In the genomic region with DNA sequence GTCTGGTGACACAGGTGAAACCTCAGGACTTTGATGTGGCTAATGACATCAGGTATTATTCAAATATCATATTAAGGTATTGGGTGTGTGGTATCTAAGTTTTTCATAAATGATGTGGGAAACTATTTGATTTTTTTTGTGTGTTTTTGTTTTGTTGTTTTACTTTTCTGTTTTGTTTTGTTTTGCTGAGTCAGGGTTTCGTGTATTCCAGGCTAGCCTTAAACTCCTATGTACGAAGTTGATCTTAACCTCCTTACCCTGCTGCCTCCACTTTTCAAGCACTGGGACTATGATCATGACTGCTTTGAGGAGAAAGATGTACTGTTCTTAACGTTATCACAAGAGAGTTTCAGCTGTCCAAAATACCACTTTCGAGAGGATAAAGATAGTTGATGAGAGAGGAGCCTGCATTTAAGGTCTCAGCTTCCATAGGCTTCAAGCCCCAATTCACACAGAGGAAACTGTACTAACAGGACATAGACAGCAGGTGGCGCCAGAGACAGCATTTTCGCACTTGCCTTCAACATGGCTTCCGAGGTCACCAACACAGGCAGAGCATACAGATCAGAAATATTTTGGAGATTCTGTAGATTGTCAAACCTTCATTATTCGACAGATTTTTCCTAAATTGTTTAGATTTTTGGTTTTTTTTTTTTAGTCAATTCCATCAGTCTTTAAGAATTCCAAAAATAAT, we compare ENCODE assay signal across 9 mouse cellular contexts.
DNase-seq lines count a peak whose midpoint lies in the region; TF ChIP-seq lines count a peak whose summit lies in the region.
"Had no signal": no experiment of that assay in that cellular context is flagged by ENCODE, and none has a peak within 500 bp of the region (broad histone marks: within the 10 kb centered on the region; RNA-seq: fewer than 3 reads in every experiment).

No protein-coding gene starts in this region.

- no peaks in the 10 kb centered on the region for H3K9me3 ChIP-seq in ES-E14 (ENCODE audit: control insufficient read depth, insufficient read depth, low read depth, low read length)
- H3K9me3 ChIP-seq in embryonic facial prominence, embryonic 10.5 days = no peaks in the 10 kb centered on the region
- H3K9me3 ChIP-seq: lung, embryonic 15.5 days had no signal

- H3K4me3 ChIP-seq in ES-E14 (ENCODE audit: insufficient read depth in 1 of 2, low read depth in 1 of 2, low read length in 2 of 2, poor library complexity in 1 of 2, severe bottlenecking in 1 of 2) = no peak overlapping the region
- H3K4me3 ChIP-seq in embryonic facial prominence, embryonic 10.5 days = no peak overlapping the region
- H3K4me3 ChIP-seq: lung, embryonic 15.5 days had no signal

- no peaks in the 10 kb centered on the region for H3K4me1 ChIP-seq in ES-E14 (ENCODE audit: control insufficient read depth in 2 of 2, insufficient read depth in 2 of 2, low read length in 2 of 2, poor library complexity in 1 of 2)
- no peaks in the 10 kb centered on the region for H3K4me1 ChIP-seq in embryonic facial prominence, embryonic 10.5 days
- H3K4me1 ChIP-seq: lung, embryonic 15.5 days had no signal

- in situ Hi-C loops in ES-E14 (cut with MboI; ENCODE audit: low sequenced_read_pairs in 2 of 2, unreplicated experiment in 2 of 2) = loop anchor here in 1 of 2 experiments (25.0 kb wide), 1 partner anchor 1543 kb away; no protein-coding TSS in a partner anchor

- WGBS in embryonic facial prominence, embryonic 10.5 days = 28% methylated on average over 8 of the region's 8 CpGs

- intact Hi-C loops in heart, postnatal 14 days (cut with DNase I) = loop anchor here (5.0 to 10.0 kb wide), 3 partner anchors 745 to 1633 kb away; no protein-coding TSS in a partner anchor

- H3K9ac ChIP-seq in ES-E14 (ENCODE audit: insufficient read depth, low read depth, low read length, poor library complexity, severe bottlenecking) = no peak overlapping the region
- H3K9ac ChIP-seq: lung, embryonic 15.5 days had no signal

- H3K27ac ChIP-seq in ES-E14 (ENCODE audit: insufficient read depth, low read depth, low read length, poor library complexity, severe bottlenecking) = no peak overlapping the region
- no peak overlapping the region for H3K27ac ChIP-seq in embryonic facial prominence, embryonic 10.5 days (replicated peaks)
- H3K27ac ChIP-seq: lung, embryonic 15.5 days had no signal

- H3K27me3 ChIP-seq in embryonic facial prominence, embryonic 10.5 days (replicated peaks; ENCODE audit: low read depth, poor library complexity, severe bottlenecking) = no peaks in the 10 kb centered on the region
- H3K27me3 ChIP-seq: lung, embryonic 15.5 days had no signal

- no peaks in the 10 kb centered on the region for H3K36me3 ChIP-seq in ES-E14 (ENCODE audit: control insufficient read depth, insufficient read depth, low read length, poor library complexity, severe bottlenecking)
- H3K36me3 ChIP-seq in embryonic facial prominence, embryonic 10.5 days (replicated peaks) = no peaks in the 10 kb centered on the region
- H3K36me3 ChIP-seq: lung, embryonic 15.5 days had no signal

- peak; percentile 62 for DNase-seq in ES-E14 (ENCODE audit: low read depth, low spot score)
- peak; percentile 75 to 79 for DNase-seq in adrenal gland, postnatal 36 days
- DNase-seq in embryonic facial prominence, embryonic 10.5 days (ENCODE audit: low spot score) = peak; percentile 84
- peak; percentile 77 to 82 for DNase-seq in heart, postnatal 14 days
- DNase-seq in layer of hippocampus, adult 18-20 months (ENCODE audit: low spot score in 2 of 2) = peak; percentile 61 to 78
- DNase-seq in lung, postnatal 10 days = peak; percentile 79
- peak; percentile 79 for DNase-seq in right cerebral cortex, adult 18-20 months
- DNase-seq in urinary bladder, postnatal 14 days (ENCODE audit: low spot score) = peak; percentile 68

TF ChIP-seq in ES-E14, 5 proteins besides CTCF, POLR2A, EP300 and RAD21:
- TF ChIP-seq MAFK (IDR thresholded peaks at IDR 0.05; ENCODE audit: insufficient read depth, low read depth, low read length) = peak; percentile 88
- no peak for TF ChIP-seq HCFC1 (IDR thresholded peaks at IDR 0.05; ENCODE audit: borderline replicate concordance, insufficient read depth, low read length)
- no peak for TF ChIP-seq ZNF384 (IDR thresholded peaks at IDR 0.05; ENCODE audit: low read depth, low read length)
- peak; percentile 91 for TF ChIP-seq ZC3H11A (IDR thresholded peaks at IDR 0.05; ENCODE audit: borderline replicate concordance, low read depth, low read length)
- no peak for TF ChIP-seq CHD2 (IDR thresholded peaks at IDR 0.05; ENCODE audit: low read depth, low read length)
